Mouse (Mus musculus): ENCODE measurements around the gene Bcar1. TPM values are rescaled to one million over a fixed set of nuclear protein-coding genes. Genes with fewer than 3 reads are reported as not detected.

Gene Bcar1
- polyA plus RNA-seq (2015; fragmentation: Illumina TruSeq; extraction: RNeasy Lipid Tissue Mini Kit (QIAGEN cat#74804); ENCODE audit: insufficient read depth, low read depth, low replicate concordance) = 8.4 TPM

GRCm38 (mm10) chr8:111743792-111744696 is at the start of gene Bcar1:
Bcar1 (minus strand) TSS chr8:111743809.

GRCm38 (mm10) chr8:111690960-111691445 is 52.6 kb downstream of the Bcar1 start, which contains the start of gene Ctrb1:
Ctrb1 (minus strand) TSS chr8:111691010.

Other genes starting within 250 kb of the Bcar1 start
- 4.3 TPM for gene Wdr59, start 221.7 kb downstream of the Bcar1 start, polyA plus RNA-seq (2015; fragmentation: Illumina TruSeq; extraction: RNeasy Lipid Tissue Mini Kit (QIAGEN cat#74804); ENCODE audit: insufficient read depth, low read depth, low replicate concordance)
- gene Znrf1, start 207.7 kb downstream of the Bcar1 start, polyA plus RNA-seq (2015; fragmentation: Illumina TruSeq; extraction: RNeasy Lipid Tissue Mini Kit (QIAGEN cat#74804); ENCODE audit: insufficient read depth, low read depth, low replicate concordance) = 10.2 TPM
- 7.6 TPM for gene Ldhd, start 113.4 kb downstream of the Bcar1 start, polyA plus RNA-seq (2015; fragmentation: Illumina TruSeq; extraction: RNeasy Lipid Tissue Mini Kit (QIAGEN cat#74804); ENCODE audit: insufficient read depth, low read depth, low replicate concordance)
- 4.0 TPM for gene Zfp1, start 100.4 kb downstream of the Bcar1 start, polyA plus RNA-seq (2015; fragmentation: Illumina TruSeq; extraction: RNeasy Lipid Tissue Mini Kit (QIAGEN cat#74804); ENCODE audit: insufficient read depth, low read depth, low replicate concordance)
- gene Ctrb1, start 52.8 kb downstream of the Bcar1 start, polyA plus RNA-seq (2015; fragmentation: Illumina TruSeq; extraction: RNeasy Lipid Tissue Mini Kit (QIAGEN cat#74804); ENCODE audit: insufficient read depth, low read depth, low replicate concordance) = 71,947 TPM
- 28.2 TPM for gene Cfdp1, start 110.5 kb upstream of the Bcar1 start, polyA plus RNA-seq (2015; fragmentation: Illumina TruSeq; extraction: RNeasy Lipid Tissue Mini Kit (QIAGEN cat#74804); ENCODE audit: insufficient read depth, low read depth, low replicate concordance)
- gene Tmem170, start 132.9 kb upstream of the Bcar1 start, polyA plus RNA-seq (2015; fragmentation: Illumina TruSeq; extraction: RNeasy Lipid Tissue Mini Kit (QIAGEN cat#74804); ENCODE audit: insufficient read depth, low read depth, low replicate concordance) = 4.8 TPM
- not detected for gene Chst5, start 166.6 kb upstream of the Bcar1 start, polyA plus RNA-seq (2015; fragmentation: Illumina TruSeq; extraction: RNeasy Lipid Tissue Mini Kit (QIAGEN cat#74804); ENCODE audit: insufficient read depth, low read depth, low replicate concordance)
- 1.6 TPM for gene Tmem231, start 190.1 kb upstream of the Bcar1 start, polyA plus RNA-seq (2015; fragmentation: Illumina TruSeq; extraction: RNeasy Lipid Tissue Mini Kit (QIAGEN cat#74804); ENCODE audit: insufficient read depth, low read depth, low replicate concordance)
- gene Gabarapl2, start 196.9 kb upstream of the Bcar1 start, polyA plus RNA-seq (2015; fragmentation: Illumina TruSeq; extraction: RNeasy Lipid Tissue Mini Kit (QIAGEN cat#74804); ENCODE audit: insufficient read depth, low read depth, low replicate concordance) = 31.6 TPM
- gene Adat1, start 248.5 kb upstream of the Bcar1 start, polyA plus RNA-seq (2015; fragmentation: Illumina TruSeq; extraction: RNeasy Lipid Tissue Mini Kit (QIAGEN cat#74804); ENCODE audit: insufficient read depth, low read depth, low replicate concordance) = 1.5 TPM